Mouse (Mus musculus): ENCODE results near the gene Adprm. TPM values are rescaled to one million over a fixed set of nuclear protein-coding genes. Genes with fewer than 3 reads are reported as not detected.
A peak's percentile ranks its signal among the peaks of the same experiment; 100 is the strongest.

Gene Adprm
- polyA plus RNA-seq, 1 experiment: 13.1 TPM

DNA sequence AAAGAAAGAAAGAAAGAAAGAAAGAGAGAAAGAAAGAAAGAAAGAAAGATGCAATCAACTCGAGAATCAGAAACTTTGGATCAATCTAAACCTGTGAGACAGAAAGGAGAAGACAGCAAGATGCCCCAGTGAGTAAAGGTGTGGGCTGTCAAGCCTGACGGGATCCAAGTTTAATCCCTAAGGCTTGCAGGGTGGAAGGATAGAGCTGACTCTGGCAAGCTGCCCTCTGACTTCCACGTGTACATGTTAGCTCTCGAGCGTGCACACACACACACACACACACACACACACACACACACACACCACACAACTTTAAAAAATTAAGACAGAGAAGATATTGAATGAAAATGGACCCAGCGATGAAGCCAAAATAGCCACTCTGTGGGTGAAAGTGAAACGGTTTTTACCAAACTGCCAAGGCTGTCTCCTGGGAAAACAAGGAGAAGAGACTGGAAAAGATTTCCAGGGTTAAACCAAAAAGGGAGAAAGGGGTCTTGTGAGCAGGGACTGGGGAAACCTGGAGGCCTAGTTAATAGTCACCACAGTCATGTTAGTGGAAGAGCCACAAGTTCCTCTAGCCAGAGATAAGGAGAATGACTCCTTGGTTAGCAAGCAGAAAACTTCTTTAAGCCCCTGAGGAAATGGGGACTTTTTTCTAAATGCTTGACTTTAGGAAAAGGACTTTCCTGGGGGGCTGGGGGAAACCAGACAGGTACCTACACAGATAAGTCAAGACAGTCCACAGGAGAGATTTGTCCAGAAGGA lies 32.5 kb downstream of the Adprm start:
- Histone ChIP-seq H3K36me3 (ENCODE audit: control insufficient read depth, insufficient read depth) (no peaks in the 10 kb centered on the region), H3ac (ENCODE audit: control insufficient read depth, insufficient read length) (no peak overlapping the region), H3K4me3 (no peak overlapping the region), H3K4me2 (ENCODE audit: low read depth) (peak overlapping the region; percentile 39), H3K79me2 (ENCODE audit: control insufficient read depth, insufficient read depth) (no peaks in the 10 kb centered on the region), H3K27me3 (ENCODE audit: control insufficient read depth, insufficient read depth, insufficient read length) (no peaks in the 10 kb centered on the region)
- TF ChIP-seq TCF12 (IDR thresholded peaks at IDR 0.05; ENCODE audit: insufficient read depth, poor library complexity, severe bottlenecking) (no peak), POLR2AphosphoS2 (IDR thresholded peaks at IDR 0.05; ENCODE audit: insufficient read length, low read depth) (no peak), REST (IDR thresholded peaks at IDR 0.05; ENCODE audit: insufficient read depth, insufficient read length) (no peak), MYOD1 (IDR thresholded peaks at IDR 0.05; ENCODE audit: control insufficient read depth in 1 of 3, insufficient read length in 2 of 3, low read depth in 2 of 3) (no peak), CEBPB (IDR thresholded peaks at IDR 0.05; ENCODE audit: insufficient read depth, poor library complexity, severe bottlenecking) (no peak), SRF (IDR thresholded peaks at IDR 0.05; ENCODE audit: control insufficient read depth, insufficient read length, low read depth) (no peak), POLR2A (IDR thresholded peaks at IDR 0.05; ENCODE audit: insufficient read length, low read depth) (no peak), TCF3 (IDR thresholded peaks at IDR 0.05; ENCODE audit: insufficient read length, low read depth) (no peak), MYOG (IDR thresholded peaks at IDR 0.05; ENCODE audit: control insufficient read depth in 1 of 3, insufficient read depth in 1 of 3, insufficient read length in 2 of 3, low read depth in 2 of 3) (no peak), E2F4 (IDR thresholded peaks at IDR 0.05; ENCODE audit: insufficient read depth) (no peak), USF1 (IDR thresholded peaks at IDR 0.05; ENCODE audit: low read depth) (no peak), MAX (IDR thresholded peaks at IDR 0.05; ENCODE audit: low read depth) (no peak)

DNA sequence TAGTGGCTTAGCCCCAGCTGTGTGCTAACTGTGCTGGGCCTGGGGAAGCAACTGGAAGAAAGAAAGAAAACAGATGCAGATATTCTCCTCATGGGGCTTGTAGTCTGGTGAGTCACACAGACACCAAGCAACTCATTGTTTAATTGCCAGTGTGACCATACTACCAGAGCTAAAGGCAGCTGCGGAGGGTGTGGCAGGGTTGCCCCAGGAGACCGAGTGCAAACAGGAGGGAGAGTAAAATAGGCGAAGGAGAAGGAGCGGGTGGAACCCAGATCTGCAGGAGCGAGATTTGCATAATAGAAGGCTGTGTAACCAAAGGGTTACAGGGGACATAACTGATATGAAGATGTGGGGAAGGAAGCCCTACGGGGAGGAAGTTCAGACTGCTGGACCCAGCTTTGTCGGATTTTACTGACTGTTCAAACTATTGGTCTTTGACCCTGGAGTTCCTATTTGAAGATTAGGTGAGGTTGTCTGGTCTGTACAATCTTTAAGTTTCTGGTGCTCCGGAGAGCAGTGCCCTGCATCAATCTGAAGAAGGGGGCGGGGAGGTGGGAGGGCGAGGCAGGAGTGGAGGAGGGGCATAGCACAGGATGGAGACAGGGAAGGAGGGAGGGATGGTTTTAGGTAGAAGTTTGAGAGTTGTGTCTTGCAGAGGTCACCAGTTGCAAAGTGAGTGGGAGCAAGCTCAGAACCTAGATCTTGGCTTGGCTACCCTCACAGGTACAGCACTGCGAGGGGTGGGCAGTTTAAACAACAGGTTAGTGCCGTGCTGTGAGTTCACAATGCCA lies 34.4 kb downstream of the Adprm start:
- TF ChIP-seq E2F4 (IDR thresholded peaks at IDR 0.05; ENCODE audit: insufficient read depth): no peak
- peak; percentile 47 to 89 (median 66) for TF ChIP-seq MYOD1 (IDR thresholded peaks at IDR 0.05; ENCODE audit: control insufficient read depth in 1 of 3, insufficient read length in 2 of 3, low read depth in 2 of 3)
- TF ChIP-seq TCF3 (IDR thresholded peaks at IDR 0.05; ENCODE audit: insufficient read length, low read depth): no peak
- TF ChIP-seq MYOG (IDR thresholded peaks at IDR 0.05; ENCODE audit: control insufficient read depth in 1 of 3, insufficient read depth in 1 of 3, insufficient read length in 2 of 3, low read depth in 2 of 3): peak; percentile 26 to 74 (median 71)
- no peak for TF ChIP-seq CEBPB (IDR thresholded peaks at IDR 0.05; ENCODE audit: insufficient read depth, poor library complexity, severe bottlenecking)
- peak; percentile 55 for TF ChIP-seq TCF12 (IDR thresholded peaks at IDR 0.05; ENCODE audit: insufficient read depth, poor library complexity, severe bottlenecking)
- peak; percentile 8 for TF ChIP-seq USF1 (IDR thresholded peaks at IDR 0.05; ENCODE audit: low read depth)
- no peak for TF ChIP-seq SRF (IDR thresholded peaks at IDR 0.05; ENCODE audit: control insufficient read depth, insufficient read length, low read depth)
- H3K4me2 ChIP-seq (ENCODE audit: low read depth): peak overlapping the region; percentile 81
- no peak overlapping the region for H3ac ChIP-seq (ENCODE audit: control insufficient read depth, insufficient read length)
- no peaks in the 10 kb centered on the region for H3K79me2 ChIP-seq (ENCODE audit: control insufficient read depth, insufficient read depth)
- no peak overlapping the region for H3K4me3 ChIP-seq
- no peaks in the 10 kb centered on the region for H3K36me3 ChIP-seq (ENCODE audit: control insufficient read depth, insufficient read depth)
- no peaks in the 10 kb centered on the region for H3K27me3 ChIP-seq (ENCODE audit: control insufficient read depth, insufficient read depth, insufficient read length)

DNA sequence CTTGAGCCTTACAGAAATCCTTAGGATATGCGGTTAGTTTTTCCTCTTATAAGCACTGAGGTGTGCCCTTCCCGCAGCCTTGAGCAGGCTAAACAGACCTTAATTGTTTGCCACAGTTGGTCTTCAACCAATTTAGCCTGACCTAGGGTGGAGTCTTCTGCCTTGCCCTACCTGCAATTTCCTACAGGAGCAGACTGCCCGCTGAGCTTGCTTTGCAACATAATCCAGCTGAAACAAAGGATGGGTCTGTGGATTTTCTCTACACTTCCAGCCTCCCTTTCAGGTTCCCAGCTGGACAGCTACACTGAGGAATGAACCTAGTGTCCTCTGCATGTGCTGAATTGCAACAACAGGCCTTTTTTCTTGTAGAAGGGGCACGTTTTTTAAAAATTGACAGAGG lies 40.8 kb downstream of the Adprm start:
- Histone ChIP-seq H3K4me3 (no peak overlapping the region), H3ac (ENCODE audit: control insufficient read depth, insufficient read length) (no peak overlapping the region), H3K27me3 (ENCODE audit: control insufficient read depth, insufficient read depth, insufficient read length) (no peaks in the 10 kb centered on the region), H3K36me3 (ENCODE audit: control insufficient read depth, insufficient read depth) (no peaks in the 10 kb centered on the region), H3K79me2 (ENCODE audit: control insufficient read depth, insufficient read depth) (no peaks in the 10 kb centered on the region), H3K4me2 (ENCODE audit: low read depth) (no peak overlapping the region)
- TF ChIP-seq MYOG (IDR thresholded peaks at IDR 0.05; ENCODE audit: control insufficient read depth in 1 of 3, insufficient read depth in 1 of 3, insufficient read length in 2 of 3, low read depth in 2 of 3) (no peak), POLR2A (IDR thresholded peaks at IDR 0.05; ENCODE audit: insufficient read length, low read depth) (no peak), CEBPB (IDR thresholded peaks at IDR 0.05; ENCODE audit: insufficient read depth, poor library complexity, severe bottlenecking) (no peak), MYOD1 (IDR thresholded peaks at IDR 0.05; ENCODE audit: control insufficient read depth in 1 of 3, insufficient read length in 2 of 3, low read depth in 2 of 3) (no peak), TCF3 (IDR thresholded peaks at IDR 0.05; ENCODE audit: insufficient read length, low read depth) (no peak), E2F4 (IDR thresholded peaks at IDR 0.05; ENCODE audit: insufficient read depth) (no peak), REST (IDR thresholded peaks at IDR 0.05; ENCODE audit: insufficient read depth, insufficient read length) (no peak), MAX (IDR thresholded peaks at IDR 0.05; ENCODE audit: low read depth) (no peak), TCF12 (IDR thresholded peaks at IDR 0.05; ENCODE audit: insufficient read depth, poor library complexity, severe bottlenecking) (no peak), SRF (IDR thresholded peaks at IDR 0.05; ENCODE audit: control insufficient read depth, insufficient read length, low read depth) (no peak), USF1 (IDR thresholded peaks at IDR 0.05; ENCODE audit: low read depth) (no peak)

DNA sequence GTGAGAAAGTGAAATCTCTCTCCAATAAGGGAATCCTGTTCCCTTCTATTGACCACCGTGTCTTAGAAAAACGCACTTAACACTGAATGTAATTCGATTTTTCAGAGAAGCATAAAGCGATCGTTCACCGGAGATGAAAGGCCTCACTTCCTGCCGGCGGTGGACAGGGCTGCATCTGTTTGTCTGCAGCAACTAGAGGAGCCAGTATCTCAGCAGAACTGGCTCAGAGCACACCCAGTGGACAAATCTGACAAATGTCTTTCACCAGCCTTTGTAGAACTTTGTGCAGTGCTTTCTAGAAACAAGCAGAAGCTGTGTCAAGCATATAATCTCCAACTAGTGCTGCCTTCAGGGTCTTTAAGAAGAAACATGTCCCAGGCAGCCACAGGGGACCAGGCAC lies 42.0 kb downstream of the Adprm start:
- Histone ChIP-seq H3K79me2 (ENCODE audit: control insufficient read depth, insufficient read depth) (no peaks in the 10 kb centered on the region), H3K4me3 (no peak overlapping the region), H3K36me3 (ENCODE audit: control insufficient read depth, insufficient read depth) (no peaks in the 10 kb centered on the region), H3ac (ENCODE audit: control insufficient read depth, insufficient read length) (no peak overlapping the region), H3K4me2 (ENCODE audit: low read depth) (peak overlapping the region; percentile 48), H3K27me3 (ENCODE audit: control insufficient read depth, insufficient read depth, insufficient read length) (no peaks in the 10 kb centered on the region)
- TF ChIP-seq USF1 (IDR thresholded peaks at IDR 0.05; ENCODE audit: low read depth) (no peak), POLR2AphosphoS2 (IDR thresholded peaks at IDR 0.05; ENCODE audit: insufficient read length, low read depth) (no peak), TCF3 (IDR thresholded peaks at IDR 0.05; ENCODE audit: insufficient read length, low read depth) (no peak), CEBPB (IDR thresholded peaks at IDR 0.05; ENCODE audit: insufficient read depth, poor library complexity, severe bottlenecking) (no peak), TCF12 (IDR thresholded peaks at IDR 0.05; ENCODE audit: insufficient read depth, poor library complexity, severe bottlenecking) (no peak)

All from myocyte (in vitro differentiated cells).